In the genomic region with DNA sequence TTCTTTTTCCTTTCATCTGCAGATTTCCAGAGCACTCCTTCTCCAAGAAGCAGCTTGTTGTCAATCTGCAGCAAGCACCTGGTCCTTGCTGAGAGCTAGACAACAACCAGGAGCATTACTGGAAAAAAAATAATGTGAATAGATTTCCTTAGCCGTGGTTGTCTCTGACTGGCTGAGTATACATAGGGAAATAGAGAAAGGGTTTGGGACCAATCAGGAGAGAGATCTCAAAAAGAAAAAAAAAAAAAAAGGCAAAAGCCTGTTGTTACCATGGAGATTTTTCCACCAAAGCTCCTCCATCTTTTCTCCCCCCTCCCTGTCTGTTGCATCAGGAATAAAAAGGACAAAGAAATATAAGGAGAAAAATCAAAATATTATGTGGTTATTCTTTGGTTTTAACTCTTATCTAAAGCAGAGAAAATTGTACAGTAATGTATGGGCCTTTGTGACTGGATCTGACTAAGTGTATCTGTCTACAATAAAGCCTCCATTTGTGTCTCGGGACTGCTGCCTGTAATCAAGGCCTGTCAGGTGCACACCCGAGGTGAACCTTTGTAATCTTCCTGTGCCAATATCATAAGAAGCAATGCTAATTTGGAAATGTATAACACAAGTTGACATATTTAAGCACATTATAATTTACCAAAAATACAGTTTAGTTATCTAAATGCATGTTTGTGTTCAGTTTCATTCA, we compare ENCODE assay signal across 17 mouse cellular contexts.
A peak's percentile ranks its signal among the peaks of the same experiment; 100 is the strongest.
DNase-seq lines count a peak whose midpoint lies in the region; ATAC-seq and TF ChIP-seq lines count a peak whose summit lies in the region.
"Had no signal": no experiment of that assay in that cellular context is flagged by ENCODE, and none has a peak within 500 bp of the region (broad histone marks: within the 10 kb centered on the region; RNA-seq: fewer than 3 reads in every experiment).

No protein-coding gene starts in this region.

- TF ChIP-seq POLR2A in brain, embryonic 14.5 days (IDR thresholded peaks at IDR 0.05; ENCODE audit: borderline replicate concordance, extremely low read depth, insufficient read depth, insufficient read length, poor library complexity, severe bottlenecking): no peak

- no peaks in the 10 kb centered on the region for H3K4me1 ChIP-seq in hindbrain, embryonic 13.5 days (replicated peaks)
- no peaks in the 10 kb centered on the region for H3K4me1 ChIP-seq in hindbrain, embryonic 11.5 days (replicated peaks; ENCODE audit: control insufficient read depth, insufficient read depth, low read length)
- no peaks in the 10 kb centered on the region for H3K4me1 ChIP-seq in forebrain, embryonic 16.5 days (replicated peaks; ENCODE audit: control insufficient read depth, insufficient read depth, low read length)
- H3K4me1 ChIP-seq in midbrain, embryonic 15.5 days: no peaks in the 10 kb centered on the region
- H3K4me1 ChIP-seq: embryonic facial prominence, embryonic 15.5 days; heart, embryonic 13.5 days had no signal

- no peak overlapping the region for H3K27ac ChIP-seq in hindbrain, embryonic 13.5 days
- no peak overlapping the region for H3K27ac ChIP-seq in hindbrain, embryonic 11.5 days (ENCODE audit: low read depth, low read length)
- H3K27ac ChIP-seq in forebrain, embryonic 16.5 days (ENCODE audit: low read length): no peak overlapping the region; the same call in 1 of the 2 replicates
- peak overlapping the region; percentile 58; the same call in 1 of the 2 replicates for H3K27ac ChIP-seq in midbrain, embryonic 15.5 days
- H3K27ac ChIP-seq: embryonic facial prominence, embryonic 15.5 days; heart, embryonic 13.5 days had no signal

- no peaks in the 10 kb centered on the region for H3K9me3 ChIP-seq in hindbrain, embryonic 13.5 days
- no peaks in the 10 kb centered on the region for H3K9me3 ChIP-seq in hindbrain, embryonic 11.5 days (ENCODE audit: control insufficient read depth, low read length)
- H3K9me3 ChIP-seq in forebrain, embryonic 16.5 days (ENCODE audit: control insufficient read depth, low read length): no peaks in the 10 kb centered on the region
- H3K9me3 ChIP-seq in midbrain, embryonic 15.5 days: no peaks in the 10 kb centered on the region
- H3K9me3 ChIP-seq: embryonic facial prominence, embryonic 15.5 days had no signal

- ATAC-seq in hindbrain, embryonic 13.5 days (ENCODE audit: low FRiP score): peak; percentile 83
- no peak for ATAC-seq in hindbrain, embryonic 11.5 days (ENCODE audit: low FRiP score)
- ATAC-seq in forebrain, embryonic 16.5 days: peak; percentile 90
- ATAC-seq in midbrain, embryonic 15.5 days (replicated peaks): peak; percentile 89
- ATAC-seq: Patski had no signal

- 48% methylated on average over 3 of the region's 3 CpGs for WGBS in hindbrain, embryonic 13.5 days
- WGBS in hindbrain, embryonic 11.5 days: 74% methylated on average over 3 of the region's 3 CpGs
- WGBS in forebrain, embryonic 16.5 days: 56% methylated on average over 3 of the region's 3 CpGs
- WGBS in midbrain, embryonic 15.5 days: 57% methylated on average over 3 of the region's 3 CpGs

- DNase-seq in hindbrain, embryonic 11.5 days (ENCODE audit: low spot score): no peak
- DNase-seq in brain, embryonic 14.5 days (ENCODE audit: low read depth): peak; percentile 75
- no peak for DNase-seq in adrenal gland, adult 2 months
- no peak for DNase-seq in kidney, postnatal 25 days
- no peak for DNase-seq in ovary, postnatal 36 days (ENCODE audit: low spot score)
- DNase-seq: cerebellum, adult 8-10 months; heart, postnatal 4 days; kidney, adult 2 months; lung, adult 2 months; right cerebral cortex, postnatal 14 days; thymus, postnatal 4 days had no signal

- no peak overlapping the region for H3K9ac ChIP-seq in hindbrain, embryonic 13.5 days
- no peak overlapping the region for H3K9ac ChIP-seq in hindbrain, embryonic 11.5 days (ENCODE audit: low read depth, low read length)
- no peak overlapping the region for H3K9ac ChIP-seq in forebrain, embryonic 16.5 days (replicated peaks; ENCODE audit: low read depth, low read length)
- H3K9ac ChIP-seq in midbrain, embryonic 15.5 days: no peak overlapping the region
- H3K9ac ChIP-seq: embryonic facial prominence, embryonic 15.5 days; heart, embryonic 13.5 days had no signal

- peak overlapping the region; percentile 16; the same call in 1 of the 2 replicates for H3K4me2 ChIP-seq in hindbrain, embryonic 13.5 days
- H3K4me2 ChIP-seq in hindbrain, embryonic 11.5 days (replicated peaks; ENCODE audit: low read depth, low read length): no peak overlapping the region
- peak overlapping the region; percentile 25; the same call in 1 of the 2 replicates for H3K4me2 ChIP-seq in forebrain, embryonic 16.5 days (ENCODE audit: low read length)
- peak overlapping the region; percentile 32 for H3K4me2 ChIP-seq in midbrain, embryonic 15.5 days
- H3K4me2 ChIP-seq: embryonic facial prominence, embryonic 15.5 days; heart, embryonic 13.5 days had no signal

- TF ChIP-seq CTCF in brain, embryonic 14.5 days (IDR thresholded peaks at IDR 0.05; ENCODE audit: borderline replicate concordance, extremely low read depth, insufficient read depth, insufficient read length): no peak

- no peaks in the 10 kb centered on the region for H3K27me3 ChIP-seq in hindbrain, embryonic 13.5 days
- no peaks in the 10 kb centered on the region for H3K27me3 ChIP-seq in hindbrain, embryonic 11.5 days (ENCODE audit: control insufficient read depth, insufficient read depth, low read length)
- no peaks in the 10 kb centered on the region for H3K27me3 ChIP-seq in forebrain, embryonic 16.5 days (replicated peaks; ENCODE audit: control insufficient read depth, insufficient read depth, low read length)
- no peaks in the 10 kb centered on the region for H3K27me3 ChIP-seq in midbrain, embryonic 15.5 days (replicated peaks)
- H3K27me3 ChIP-seq: embryonic facial prominence, embryonic 15.5 days; heart, embryonic 13.5 days; Patski had no signal

- H3K36me3 ChIP-seq in hindbrain, embryonic 13.5 days: no peaks in the 10 kb centered on the region
- H3K36me3 ChIP-seq in hindbrain, embryonic 11.5 days (ENCODE audit: control insufficient read depth, insufficient read depth, low read length): no peaks in the 10 kb centered on the region
- H3K36me3 ChIP-seq in forebrain, embryonic 16.5 days (ENCODE audit: control insufficient read depth, insufficient read depth): no peaks in the 10 kb centered on the region
- no peaks in the 10 kb centered on the region for H3K36me3 ChIP-seq in midbrain, embryonic 15.5 days (replicated peaks)
- H3K36me3 ChIP-seq: embryonic facial prominence, embryonic 15.5 days; heart, embryonic 13.5 days had no signal

- peak overlapping the region; percentile 12; the same call in 1 of the 2 replicates for H3K4me3 ChIP-seq in hindbrain, embryonic 13.5 days
- no peak overlapping the region for H3K4me3 ChIP-seq in hindbrain, embryonic 11.5 days (ENCODE audit: low read depth, low read length)
- peak overlapping the region; percentile 23; the same call in 1 of the 2 replicates for H3K4me3 ChIP-seq in forebrain, embryonic 16.5 days (replicated peaks; ENCODE audit: low read length)
- peak overlapping the region; percentile 28 for H3K4me3 ChIP-seq in midbrain, embryonic 15.5 days
- H3K4me3 ChIP-seq: embryonic facial prominence, embryonic 15.5 days; heart, embryonic 13.5 days had no signal
